Mouse (Mus musculus) stomach, embryonic 16.5 days (tissue): ENCODE measurements at regions not wholly inside any gene's neighbourhood (a gene's known extent, or its start where the extent isn't known, plus 50 kb on each side); places are given as distances from the start of the nearest gene placed in this dataset.

Source experiments
- ATAC-seq: fragments of 200-750 bp; cut with Nextera tagmentation; 2 replicates; pipeline ENCODE4 v1.8.0; 2017; ENCODE audit warnings: moderate number of reproducible peaks, moderate TSS enrichment; ENCODE audit not compliant: insufficient read depth, low FRiP score
- H3K27ac ChIP-seq: fragments of 300-500 bp; sonication (generic); 2 replicates; pipeline ENCODE4 v1.5.1; 2014; ENCODE audit warnings: low read length
- H3K27me3 ChIP-seq: fragments of 300-500 bp; sonication (generic); 2 replicates; pipeline ENCODE4 v1.6.1; 2014; ENCODE audit warnings: low read length, control low read depth, mixed read lengths; ENCODE audit not compliant: control insufficient read depth, insufficient read depth
- H3K36me3 ChIP-seq: fragments of 300-500 bp; sonication (generic); 2 replicates; pipeline ENCODE4 v1.6.1; 2014; ENCODE audit warnings: low read length; ENCODE audit not compliant: control insufficient read depth, insufficient read depth
- H3K4me1 ChIP-seq: fragments of 300-500 bp; sonication (generic); 2 replicates; pipeline ENCODE4 v1.6.1; 2014; ENCODE audit warnings: low read length, control low read depth, mixed read lengths; ENCODE audit not compliant: control insufficient read depth, insufficient read depth
- H3K4me2 ChIP-seq: fragments of 300-500 bp; sonication (generic); 2 replicates; pipeline ENCODE4 v1.6.1; 2014; ENCODE audit warnings: low read depth, low read length, mixed read lengths
- H3K4me3 ChIP-seq: fragments of 300-500 bp; sonication (generic); replicated peaks from 2 replicates; pipeline ENCODE4 v1.5.1; 2014; ENCODE audit warnings: mild to moderate bottlenecking, low read length
- H3K9ac ChIP-seq: fragments of 300-500 bp; sonication (generic); 2 replicates; pipeline ENCODE4 v1.6.1; 2014; ENCODE audit warnings: low read length
- H3K9me3 ChIP-seq: fragments of 300-500 bp; sonication (generic); replicated peaks from 2 replicates; pipeline ENCODE4 v1.6.1; 2016; ENCODE audit warnings: low read length, control low read depth; ENCODE audit not compliant: control insufficient read depth
- WGBS: fragments of 180-500 bp; shearing (Covaris S2); extraction: QIAGEN DNeasy Blood & Tissue Kit; methylation state at CpG from one replicate; pipeline ENCODE4 v1.1.7; 2014; 5-methylcytosine and 5-hydroxymethylcytosine counted together

DNA sequence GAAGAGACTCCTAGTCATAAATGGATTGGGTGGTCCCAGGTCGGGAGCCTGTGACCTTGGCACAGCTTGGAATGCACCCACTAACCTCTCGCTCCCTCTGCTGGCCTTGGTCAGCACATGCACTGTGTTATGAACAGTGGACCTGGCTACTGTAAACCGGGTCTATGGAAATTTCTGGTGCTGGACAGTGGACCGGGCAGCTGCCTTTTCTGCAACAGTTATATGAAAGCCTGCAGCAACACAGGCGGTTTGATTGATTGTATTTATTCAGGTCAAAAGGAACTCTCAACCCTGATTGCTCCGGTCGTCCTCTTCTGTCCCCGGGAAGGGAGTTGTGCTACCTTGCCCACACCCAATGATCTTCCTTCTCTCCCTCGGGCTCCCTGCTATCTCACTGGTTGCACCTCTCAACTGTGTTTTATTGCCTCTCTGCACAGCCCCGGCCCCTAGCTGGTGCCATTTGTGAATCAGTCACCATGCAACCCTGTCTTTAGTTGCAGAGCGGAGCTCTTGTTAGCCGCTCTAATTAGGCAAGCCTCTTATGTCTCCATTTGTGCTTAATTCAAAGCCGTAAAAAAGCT lies 99.6 kb upstream of the Slc25a26 start:
- H3K4me2 ChIP-seq = peak overlapping the region; percentile 39
- peak; percentile 47; the same call in 1 of the 2 replicates for ATAC-seq
- no peaks in the 10 kb centered on the region for H3K9me3 ChIP-seq
- H3K9ac ChIP-seq = 0 out of 2 replicates have a peak overlapping the region, but pooled peaks have one; percentile 12
- WGBS = 17% methylated on average over 13 of the region's 13 CpGs
- H3K4me1 ChIP-seq = peaks cover 9% of the 10 kb centered on the region
- H3K27ac ChIP-seq = no peak overlapping the region
- H3K4me3 ChIP-seq = no peak overlapping the region
- H3K36me3 ChIP-seq = no peaks in the 10 kb centered on the region
- H3K27me3 ChIP-seq = no peaks in the 10 kb centered on the region

GRCm38 (mm10) chr6:94391134-94391533 lies 107.4 kb upstream of the Magi1 start:
- H3K4me1 ChIP-seq = peaks cover 5% of the 10 kb centered on the region; the same call in 1 of the 2 replicates
- H3K4me3 ChIP-seq = no peak overlapping the region
- no peak for ATAC-seq
- no peak overlapping the region for H3K4me2 ChIP-seq
- H3K9me3 ChIP-seq = no peaks in the 10 kb centered on the region
- no peaks in the 10 kb centered on the region for H3K36me3 ChIP-seq
- no peak overlapping the region for H3K9ac ChIP-seq
- H3K27ac ChIP-seq = peak overlapping the region; percentile 68
- 30% methylated on average over 5 of the region's 5 CpGs for WGBS
- no peaks in the 10 kb centered on the region for H3K27me3 ChIP-seq

DNA sequence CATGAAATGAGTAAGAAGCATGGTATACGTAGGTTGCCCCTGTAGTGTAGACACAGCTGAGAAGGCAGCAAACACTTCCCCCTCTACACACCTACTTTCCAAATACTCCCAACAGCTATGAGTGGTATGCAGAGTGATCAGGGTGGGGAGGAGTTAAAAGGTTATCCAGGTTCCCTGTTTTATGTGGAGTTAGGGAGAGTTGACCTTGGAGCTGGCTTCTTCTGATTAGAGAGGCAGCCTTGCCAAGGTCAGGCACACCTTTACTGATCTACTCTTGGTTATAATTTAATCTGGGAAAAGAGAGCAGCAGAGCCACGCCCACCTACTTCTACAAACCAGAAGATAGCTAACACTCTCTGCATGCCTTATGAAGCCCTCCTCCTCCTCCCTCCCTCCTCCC lies 106.7 kb upstream of the Magi1 start:
- Histone ChIP-seq H3K4me2 (peak overlapping the region; percentile 2; the same call in 1 of the 2 replicates), H3K9ac (no peak overlapping the region)

DNA sequence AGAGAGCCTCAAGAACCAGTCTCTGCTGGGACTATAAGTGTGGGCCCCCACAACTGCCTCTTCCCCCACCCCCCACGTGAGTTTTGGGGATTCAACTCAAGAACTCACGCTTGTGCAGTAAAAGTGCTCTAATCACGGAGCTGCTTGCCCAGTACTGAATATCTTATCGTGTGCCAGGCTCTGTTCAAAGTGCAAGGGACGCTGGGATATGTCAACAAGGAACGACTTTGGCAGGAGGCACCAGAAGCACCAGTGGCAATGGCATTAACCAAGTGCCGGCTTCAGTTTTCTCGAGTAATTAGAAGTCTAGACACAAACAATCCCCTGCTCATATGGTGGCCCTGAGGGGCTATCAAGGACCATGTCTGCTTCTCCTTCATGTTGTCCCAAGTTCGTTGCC lies 106.0 kb upstream of the Magi1 start:
- no peaks in the 10 kb centered on the region for H3K36me3 ChIP-seq
- H3K9ac ChIP-seq = no peak overlapping the region; the same call in 1 of the 2 replicates
- H3K27me3 ChIP-seq = no peaks in the 10 kb centered on the region
- H3K4me3 ChIP-seq = no peak overlapping the region
- peak; percentile 34; the same call in 1 of the 2 replicates for ATAC-seq
- peak overlapping the region; percentile 82 for H3K27ac ChIP-seq
- peaks cover 5% of the 10 kb centered on the region; the same call in 1 of the 2 replicates for H3K4me1 ChIP-seq
- WGBS = 46% methylated on average over 9 of the region's 9 CpGs
- peak overlapping the region; percentile 15; the same call in 1 of the 2 replicates for H3K4me2 ChIP-seq
- no peaks in the 10 kb centered on the region for H3K9me3 ChIP-seq

More for the DNA sequence above, 106.7 kb upstream of the Magi1 start:
- Histone ChIP-seq H3K4me1 (peaks cover 5% of the 10 kb centered on the region; the same call in 1 of the 2 replicates), H3K4me3 (no peak overlapping the region), H3K9me3 (no peaks in the 10 kb centered on the region), H3K27ac (peak overlapping the region; percentile 82), H3K36me3 (no peaks in the 10 kb centered on the region), H3K27me3 (no peaks in the 10 kb centered on the region)
- 51% methylated on average over 2 of the region's 2 CpGs for WGBS
- peak; percentile 92 for ATAC-seq

DNA sequence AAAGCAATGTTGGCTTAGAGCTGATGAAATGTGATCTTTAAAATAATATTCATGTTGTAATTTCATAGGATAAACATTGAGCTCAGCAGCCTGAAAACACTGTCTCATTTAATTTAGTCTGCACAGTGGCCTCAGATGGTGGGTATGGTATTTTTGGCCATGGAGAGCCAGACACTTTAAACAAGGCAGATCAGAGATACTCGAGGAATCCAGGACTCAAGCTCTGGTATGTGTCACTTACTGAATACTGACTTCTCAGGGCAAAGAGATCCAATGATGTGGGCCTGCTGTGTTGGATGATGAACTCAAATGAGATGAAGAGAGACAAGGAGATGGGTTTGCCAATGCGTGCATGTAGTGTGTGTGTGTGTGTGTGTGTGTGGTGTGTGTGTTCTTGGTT lies 103.9 kb upstream of the Magi1 start:
- H3K27ac ChIP-seq = no peak overlapping the region
- no peak overlapping the region for H3K9ac ChIP-seq
- H3K4me2 ChIP-seq = no peak overlapping the region
- H3K36me3 ChIP-seq = no peaks in the 10 kb centered on the region
- H3K4me1 ChIP-seq = peaks cover under 1% of the 10 kb centered on the region; the same call in 1 of the 2 replicates
- no peaks in the 10 kb centered on the region for H3K9me3 ChIP-seq
- 43% methylated on average over 2 of the region's 2 CpGs for WGBS
- H3K27me3 ChIP-seq = no peaks in the 10 kb centered on the region
- no peak overlapping the region for H3K4me3 ChIP-seq
- no peak for ATAC-seq

DNA sequence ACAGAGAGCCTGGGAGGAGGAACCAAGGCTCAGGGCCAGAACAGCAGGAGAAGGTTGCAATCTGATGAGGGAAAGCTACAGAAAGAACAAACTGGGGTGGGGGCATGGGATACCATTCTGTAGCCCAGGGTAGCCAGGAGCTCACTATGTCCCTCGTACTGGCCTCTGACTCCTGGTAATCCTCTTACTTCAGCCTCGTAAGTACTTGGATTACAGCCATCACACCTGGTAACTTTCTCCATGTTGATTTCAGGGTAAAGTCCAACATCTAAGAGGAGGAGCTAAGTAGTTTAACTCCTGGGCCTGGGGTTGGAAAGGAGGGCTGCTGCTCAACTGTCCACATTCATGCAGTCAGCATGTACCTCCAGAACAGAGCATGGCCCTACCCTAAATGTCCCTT lies 101.8 kb upstream of the Magi1 start:
- no peak overlapping the region for H3K4me2 ChIP-seq
- H3K9ac ChIP-seq = no peak overlapping the region
- no peaks in the 10 kb centered on the region for H3K27me3 ChIP-seq
- no peak for ATAC-seq
- no peaks in the 10 kb centered on the region for H3K36me3 ChIP-seq
- H3K9me3 ChIP-seq = no peaks in the 10 kb centered on the region
- no peak overlapping the region for H3K27ac ChIP-seq
- H3K4me1 ChIP-seq = no peaks in the 10 kb centered on the region; the same call in 1 of the 2 replicates
- WGBS = 52% methylated on average over 2 of the region's 2 CpGs
- H3K4me3 ChIP-seq = no peak overlapping the region

GRCm38 (mm10) chr6:94369991-94370390 lies 86.3 kb upstream of the Magi1 start:
- H3K4me3 ChIP-seq = no peak overlapping the region
- no peaks in the 10 kb centered on the region for H3K9me3 ChIP-seq
- no peaks in the 10 kb centered on the region for H3K27me3 ChIP-seq
- H3K9ac ChIP-seq = no peak overlapping the region
- no peak for ATAC-seq
- H3K36me3 ChIP-seq = no peaks in the 10 kb centered on the region
- H3K27ac ChIP-seq = no peak overlapping the region
- 91% methylated on average over 2 of the region's 2 CpGs for whole genome bisulfite sequencing
- no peak overlapping the region for H3K4me2 ChIP-seq
- H3K4me1 ChIP-seq = no peaks in the 10 kb centered on the region

- Histone ChIP-seq H3K4me1 (no peaks in the 10 kb centered on the region), H3K4me2 (no peak overlapping the region), H3K27me3 (no peaks in the 10 kb centered on the region), H3K36me3 (no peaks in the 10 kb centered on the region), H3K9ac (no peak overlapping the region), H3K9me3 (no peaks in the 10 kb centered on the region), H3K4me3 (no peak overlapping the region), H3K27ac (no peak overlapping the region)
- no peak for ATAC-seq
- 81% methylated on average over 6 of the region's 6 CpGs for WGBS
These were observed 80.2 kb upstream of the Magi1 start for GRCm38 (mm10) chr6:94363951-94364350.

GRCm38 (mm10) chr6:94362626-94363025 lies 78.9 kb upstream of the Magi1 start:
- no peak overlapping the region for H3K27ac ChIP-seq
- no peaks in the 10 kb centered on the region for H3K4me1 ChIP-seq
- no peaks in the 10 kb centered on the region for H3K27me3 ChIP-seq
- no peak overlapping the region for H3K9ac ChIP-seq
- no peaks in the 10 kb centered on the region for H3K36me3 ChIP-seq
- no peak for ATAC-seq
- H3K9me3 ChIP-seq = no peaks in the 10 kb centered on the region
- no peak overlapping the region for H3K4me2 ChIP-seq
- H3K4me3 ChIP-seq = no peak overlapping the region
